Mouse (Mus musculus) gastrocnemius, adult 2 months (tissue): ENCODE results near the gene Mgat3. TPM values are rescaled to one million over a fixed set of nuclear protein-coding genes. Genes with fewer than 3 reads are reported as not detected.

ENCODE experiments used
- DNase-seq: peaks from one replicate; pipeline ENCODE4 v3.0.0; 2022
- H3K27ac ChIP-seq: fragments of 200-600 bp; 2 replicates; pipeline ENCODE4 v1.8.1; 2022; ENCODE audit warnings: mild to moderate bottlenecking
- H3K4me3 ChIP-seq: fragments of 200-600 bp; 2 replicates; pipeline ENCODE4 v1.8.1; 2022; ENCODE audit warnings: mild to moderate bottlenecking, moderate library complexity
- CTCF ChIP-seq: fragments of 200-600 bp; IDR thresholded peaks from 2 replicates; pipeline ENCODE4 v1.8.1; 2022; ENCODE audit warnings: antibody characterized with exemption, mild to moderate bottlenecking, moderate library complexity
- intact Hi-C: fragments of 180-260 bp; cut with DNase I; formaldehyde crosslinking; loops from one replicate; pipeline ENCODE4 v1.15.1; 2025
- total RNA-seq, 2 experiments: library from RNA; stranded (reverse); gene quantifications; 2 replicates each; pipeline ENCODE4 v1.2.3; 2021

Gene Mgat3
- total RNA-seq, 2 experiments from 2014 or later, result 0.61 to 0.78 TPM

- intact Hi-C loops, result loop anchor here (2.0 kb wide), 1 partner anchor 20 kb away; the partner anchor contains the start of genes AC140267.1 and Mief1
- TF ChIP-seq CTCF, result no peak
- DNase-seq, result peak; percentile 99
- peak within 1 kb of the TSS; percentile 78 for H3K4me3 ChIP-seq
- peak within 1 kb of the TSS; percentile 99 for H3K27ac ChIP-seq
These were observed 81.5 kb downstream of the Mgat3 start, which contains the start of gene Atf4 for GRCm38 (mm10) chr15:80254847-80255645. TSS of gene Atf4 (plus strand) at chr15:80255184.

- Histone ChIP-seq H3K4me3 (peak overlapping the region; percentile 78), H3K27ac (peak overlapping the region; percentile 99)
- DNase-seq, result peak; percentile 93
- TF ChIP-seq CTCF, result 0 out of 2 replicates have a peak, but pooled peaks have one; percentile 5
- intact Hi-C loops, result loop anchor here (2.0 kb wide), 1 partner anchor 21 kb away; the partner anchor contains the start of genes AC140267.1 and Mief1
These were observed 82.2 kb downstream of the Mgat3 start for GRCm38 (mm10) chr15:80255646-80256121.

- DNase-seq, result peak; percentile 33
- intact Hi-C loops, result no loop called here
- TF ChIP-seq CTCF, result no peak
- Histone ChIP-seq H3K27ac (peak overlapping the region; percentile 99), H3K4me3 (peak overlapping the region; percentile 78)
These were observed 82.7 kb downstream of the Mgat3 start for GRCm38 (mm10) chr15:80256242-80256641.

GRCm38 (mm10) chr15:80256656-80257601 lies 83.4 kb downstream of the Mgat3 start:
- Histone ChIP-seq H3K4me3 (peak overlapping the region; percentile 78), H3K27ac (peak overlapping the region; percentile 99)
- intact Hi-C loops, result no loop called here
- DNase-seq, result no peak
- TF ChIP-seq CTCF, result no peak

- Histone ChIP-seq H3K27ac (peak overlapping the region; percentile 99), H3K4me3 (peak overlapping the region; percentile 78)
- TF ChIP-seq CTCF, result no peak
- intact Hi-C loops, result no loop called here
- DNase-seq, result peak; percentile 60
These were observed 84.2 kb downstream of the Mgat3 start for GRCm38 (mm10) chr15:80257602-80258239.

- peak overlapping the region; percentile 78 for H3K4me3 ChIP-seq
- DNase-seq, result no peak
- intact Hi-C loops, result no loop called here
- no peak for TF ChIP-seq CTCF
- peak overlapping the region; percentile 99 for H3K27ac ChIP-seq
These were observed 85.0 kb downstream of the Mgat3 start for GRCm38 (mm10) chr15:80258240-80259170.

GRCm38 (mm10) chr15:80259406-80260045 lies 86.0 kb downstream of the Mgat3 start:
- Histone ChIP-seq H3K4me3 (no peak overlapping the region), H3K27ac (peak overlapping the region; percentile 99; the same call in 1 of the 2 replicates)
- TF ChIP-seq CTCF, result no peak
- intact Hi-C loops, result loop anchor here (5.0 kb wide), 1 partner anchor 443 kb away; no protein-coding TSS in a partner anchor
- DNase-seq, result no peak

- TF ChIP-seq CTCF, result peak; percentile 98
- DNase-seq, result peak; percentile 88
- Histone ChIP-seq H3K4me3 (no peak overlapping the region), H3K27ac (peak overlapping the region; percentile 52)
- intact Hi-C loops, result loop anchor here (1.0 to 5.0 kb wide), 2 partner anchors 35 to 442 kb away; no protein-coding TSS in a partner anchor
These were observed 87.2 kb downstream of the Mgat3 start for GRCm38 (mm10) chr15:80260677-80261076.

GRCm38 (mm10) chr15:80261100-80261499 lies 87.6 kb downstream of the Mgat3 start:
- Histone ChIP-seq H3K27ac (no peak overlapping the region), H3K4me3 (no peak overlapping the region)
- no peak for DNase-seq
- TF ChIP-seq CTCF, result no peak
- intact Hi-C loops, result loop anchor here (1.0 to 5.0 kb wide), 2 partner anchors 36 to 441 kb away; no protein-coding TSS in a partner anchor
